Mouse (Mus musculus) G1E (cell line): ENCODE measurements at regions not wholly inside any gene's neighbourhood (a gene's known extent, or its start where the extent isn't known, plus 50 kb on each side); places are given as distances from the start of the nearest gene placed in this dataset.

Experiments used
- ATAC-seq: 2 replicates; pipeline ENCODE4 v1.8.0; 2016; ENCODE audit warnings: mild to moderate bottlenecking; ENCODE audit not compliant: insufficient number of reproducible peaks, poor library complexity, low FRiP score, severe bottlenecking; ENCODE audit errors: extremely low read depth
- DNase-seq: peaks from one replicate; pipeline ENCODE4 v3.0.0; 2012; ENCODE audit warnings: low spot score
- H3K27me3 ChIP-seq: 2 replicates; pipeline ENCODE4 v1.6.1; 2012; ENCODE audit warnings: mild to moderate bottlenecking, low read length, inconsistent platforms; ENCODE audit not compliant: insufficient read depth
- H3K36me3 ChIP-seq: replicated peaks from 2 replicates; pipeline ENCODE3; 2012; ENCODE audit warnings: mild to moderate bottlenecking, inconsistent platforms
- H3K4me1 ChIP-seq: 2 replicates; pipeline ENCODE4 v1.6.1; 2012; ENCODE audit warnings: low read depth, low read length, inconsistent platforms, mixed read lengths; ENCODE audit not compliant: insufficient read depth
- H3K4me3 ChIP-seq: 2 replicates; pipeline ENCODE4 v1.5.1; 2012; ENCODE audit warnings: low read depth, mild to moderate bottlenecking, inconsistent platforms, low read length, moderate library complexity, mixed read lengths
- H3K9me3 ChIP-seq: replicated peaks from 2 replicates; pipeline ENCODE4 v1.6.1; 2012; ENCODE audit warnings: inconsistent platforms
- CTCF ChIP-seq: IDR thresholded peaks from 2 replicates; pipeline ENCODE4 v1.5.1; 2012; ENCODE audit warnings: low read depth, low read length, inconsistent platforms, mixed read lengths
- GATA1 ChIP-seq: IDR thresholded peaks from 2 replicates; pipeline ENCODE4 v1.6.1; 2012; ENCODE audit warnings: borderline replicate concordance, low read length, inconsistent platforms, mixed read lengths
- GATA2 ChIP-seq: IDR thresholded peaks from 2 replicates; pipeline ENCODE4 v1.6.1; 2012; ENCODE audit warnings: low read depth, low read length, inconsistent platforms, borderline replicate concordance
- POLR2AphosphoS5 ChIP-seq: IDR thresholded peaks from 2 replicates; pipeline ENCODE4 v1.6.1; 2012; ENCODE audit warnings: low read depth, low read length, inconsistent platforms; ENCODE audit not compliant: insufficient replicate concordance
- TAL1 ChIP-seq: conservative IDR thresholded peaks from 2 replicates; pipeline ENCODE4 v1.6.1; 2012; ENCODE audit warnings: low read depth, low read length, inconsistent platforms, mixed read lengths

DNA sequence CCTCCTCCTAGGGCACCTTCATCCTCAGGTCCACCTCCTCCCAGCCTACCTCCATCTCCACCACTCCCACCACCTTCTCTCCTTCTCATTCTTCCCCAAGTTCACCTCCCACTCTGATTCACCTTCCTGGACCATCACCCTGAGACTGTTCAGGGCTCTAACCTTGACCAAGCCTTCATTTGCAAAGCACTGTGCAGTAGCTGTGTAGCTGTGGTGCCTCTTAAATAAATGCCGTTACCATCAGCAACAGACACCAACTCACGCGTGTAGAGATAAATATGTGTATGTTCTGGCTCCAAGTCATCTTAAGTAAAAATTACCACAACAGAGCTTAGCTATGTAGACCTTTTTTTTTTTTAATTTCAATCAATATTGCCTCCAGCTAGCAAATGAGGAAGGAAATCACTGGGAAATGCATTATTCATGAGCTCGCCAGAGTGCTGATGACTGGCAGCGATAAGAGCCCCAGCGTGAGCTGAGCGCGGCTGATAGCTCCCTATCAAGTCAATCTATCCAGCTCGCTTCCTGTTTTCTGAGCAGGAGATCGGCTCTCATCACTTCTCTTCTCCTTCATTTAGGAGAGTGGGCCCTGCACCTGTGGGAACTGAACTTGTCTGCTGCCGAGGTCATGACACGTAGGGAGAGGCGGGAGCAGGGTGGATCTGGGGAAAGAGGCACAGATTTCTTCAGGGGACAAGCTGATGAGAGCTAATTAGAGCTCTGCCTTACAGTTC lies 185.9 kb upstream of the Six2 start:
- Histone ChIP-seq H3K4me1 (peaks cover 21% of the 10 kb centered on the region), H3K36me3 (no peaks in the 10 kb centered on the region), H3K9me3 (no peaks in the 10 kb centered on the region), H3K4me3 (no peak overlapping the region), H3K27me3 (peaks cover 38% of the 10 kb centered on the region)
- ATAC-seq (peak; percentile 87), DNase-seq (peak; percentile 28)
- TF ChIP-seq GATA1 (no peak), GATA2 (peak; percentile 9; the same call in 1 of the 2 replicates), CTCF (no peak), TAL1 (peak; percentile 56), POLR2AphosphoS5 (no peak)

DNA sequence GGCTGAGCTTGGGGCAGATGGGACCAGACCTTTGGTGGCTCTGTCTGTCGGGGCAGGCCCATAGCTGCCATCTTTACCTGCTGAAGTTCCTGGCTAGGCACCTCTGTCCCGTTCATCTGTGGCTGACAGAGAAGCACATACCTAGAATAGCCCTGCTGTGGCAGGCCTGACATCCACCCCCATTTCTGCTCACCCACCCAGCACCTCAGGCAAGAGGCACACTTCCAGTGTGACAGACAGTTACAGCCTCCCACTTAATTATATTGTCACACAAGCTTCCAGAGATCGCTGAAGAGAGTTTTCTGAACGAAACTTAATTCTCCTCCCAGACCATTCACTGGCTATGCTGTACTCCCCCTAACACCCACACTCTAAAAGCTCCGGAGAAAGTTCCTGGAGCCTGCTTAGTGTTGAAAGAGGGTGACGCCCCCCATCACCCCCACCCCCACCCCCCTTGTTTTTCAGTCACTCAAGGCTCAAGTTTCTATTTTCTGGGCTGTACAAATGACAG lies 184.9 kb upstream of the Six2 start:
- ATAC-seq (no peak), DNase-seq (no peak)
- Histone ChIP-seq H3K4me3 (no peak overlapping the region), H3K27me3 (peaks cover 46% of the 10 kb centered on the region), H3K36me3 (no peaks in the 10 kb centered on the region), H3K4me1 (peaks cover 21% of the 10 kb centered on the region), H3K9me3 (no peaks in the 10 kb centered on the region)
- TF ChIP-seq CTCF (no peak), GATA2 (no peak), GATA1 (no peak), TAL1 (no peak), POLR2AphosphoS5 (no peak)

DNA sequence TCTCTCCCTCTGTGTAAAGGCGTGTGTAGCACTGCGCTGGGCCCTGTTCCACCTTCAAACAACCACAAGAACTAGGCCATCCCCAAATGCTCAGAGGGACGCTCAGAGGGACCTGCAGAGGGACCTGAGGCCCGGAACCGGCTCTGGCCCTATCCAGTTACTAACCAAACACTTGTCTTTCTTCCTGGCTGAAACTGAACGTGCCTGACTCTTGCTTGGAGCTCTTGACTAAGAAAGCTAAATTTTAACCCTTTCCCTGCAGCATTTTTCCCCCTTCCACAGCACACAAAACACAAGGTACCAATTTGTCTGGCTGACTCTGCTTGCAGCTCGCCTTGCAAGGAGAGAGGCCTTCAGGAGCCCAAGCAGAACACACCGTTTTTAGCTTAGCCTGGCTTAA lies 182.3 kb upstream of the Six2 start:
- DNase-seq, result no peak
- peaks cover 46% of the 10 kb centered on the region for H3K27me3 ChIP-seq
- TF ChIP-seq GATA1, result no peak
- TF ChIP-seq TAL1, result no peak

GRCm38 (mm10) chr17:85869179-85869578 lies 181.1 kb upstream of the Six2 start:
- DNase-seq (no peak), ATAC-seq (no peak)
- Histone ChIP-seq H3K4me1 (peaks cover 15% of the 10 kb centered on the region), H3K36me3 (no peaks in the 10 kb centered on the region), H3K4me3 (no peak overlapping the region), H3K27me3 (peaks cover 46% of the 10 kb centered on the region), H3K9me3 (no peaks in the 10 kb centered on the region)
- TF ChIP-seq CTCF, result no peak
- no peak for TF ChIP-seq TAL1

More for the DNA sequence above, 182.3 kb upstream of the Six2 start:
- ATAC-seq, result no peak
- Histone ChIP-seq H3K9me3 (no peaks in the 10 kb centered on the region), H3K4me3 (no peak overlapping the region), H3K4me1 (peaks cover 21% of the 10 kb centered on the region), H3K36me3 (no peaks in the 10 kb centered on the region)

- no peak for ATAC-seq
- Histone ChIP-seq H3K4me3 (no peak overlapping the region), H3K4me1 (peaks cover 6% of the 10 kb centered on the region), H3K36me3 (no peaks in the 10 kb centered on the region), H3K9me3 (no peaks in the 10 kb centered on the region), H3K27me3 (peaks cover 48% of the 10 kb centered on the region)
- no peak for DNase-seq
- TF ChIP-seq GATA1 (no peak), CTCF (no peak), TAL1 (no peak), POLR2AphosphoS5 (no peak), GATA2 (no peak)
Measured at GRCm38 (mm10) chr17:85867945-85868616, 180.0 kb upstream of the Six2 start.

GRCm38 (mm10) chr17:85866581-85866980 lies 178.5 kb upstream of the Six2 start:
- Histone ChIP-seq H3K9me3 (no peaks in the 10 kb centered on the region), H3K4me3 (no peak overlapping the region), H3K36me3 (no peaks in the 10 kb centered on the region), H3K27me3 (peaks cover 37% of the 10 kb centered on the region), H3K4me1 (no peaks in the 10 kb centered on the region)
- no peak for ATAC-seq
- TF ChIP-seq GATA1 (no peak), POLR2AphosphoS5 (no peak), TAL1 (no peak), CTCF (no peak), GATA2 (no peak)
- no peak for DNase-seq
